Mouse (Mus musculus): ENCODE measurements at regions not wholly inside any gene's neighbourhood (a gene's known extent, or its start where the extent isn't known, plus 50 kb on each side); places are given as distances from the start of the nearest gene placed in this dataset.

DNA sequence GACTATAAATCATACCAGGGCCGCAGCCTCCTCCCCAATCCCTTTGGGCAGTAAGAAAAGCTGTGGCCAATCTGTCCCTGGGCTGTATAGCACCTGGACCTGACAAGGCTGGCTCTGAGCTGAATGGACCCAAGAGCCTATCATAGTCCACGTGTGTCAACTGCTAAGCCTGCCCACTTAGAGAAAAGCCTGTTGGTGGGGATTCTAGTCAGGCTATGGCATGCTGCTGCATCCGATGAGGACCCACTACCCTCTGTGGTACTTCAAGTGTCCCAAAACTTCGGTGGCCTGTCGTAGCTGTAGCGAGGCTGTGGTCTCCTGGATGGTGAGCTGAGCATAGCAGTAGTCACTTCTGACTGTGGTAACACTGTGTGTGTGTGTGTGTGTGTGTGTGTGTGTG is 57.4 kb upstream of the Ppara start:
- TF ChIP-seq POLR2A (IDR thresholded peaks at IDR 0.05; ENCODE audit: borderline replicate concordance, extremely low read depth, insufficient read depth, insufficient read length, poor library complexity, severe bottlenecking) (no peak), CTCF (IDR thresholded peaks at IDR 0.05; ENCODE audit: borderline replicate concordance, extremely low read depth, insufficient read depth, insufficient read length) (no peak)
- no peak for DNase-seq (ENCODE audit: low read depth)

DNA sequence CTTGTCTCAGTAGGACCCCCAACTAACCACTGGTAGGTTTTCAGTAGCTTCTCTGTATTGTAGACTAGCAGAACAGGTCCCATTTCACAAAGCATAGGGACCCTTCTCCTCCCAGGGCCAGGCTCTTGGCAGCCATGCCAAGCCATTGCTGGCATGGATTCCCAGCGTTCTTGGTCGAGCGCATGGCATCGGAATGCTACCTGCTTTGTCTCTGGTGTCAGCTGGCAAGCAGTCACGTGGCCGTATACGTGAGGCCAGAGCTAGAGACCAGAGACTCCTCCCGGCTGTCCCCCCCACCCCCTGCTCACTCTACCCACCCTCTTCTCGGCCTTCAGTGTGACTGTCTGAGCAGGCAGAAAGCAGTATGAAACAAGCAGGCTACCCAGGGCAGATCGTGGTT is 56.9 kb upstream of the Ppara start:
- peak; percentile 92 for DNase-seq (ENCODE audit: low read depth)
- TF ChIP-seq CTCF (IDR thresholded peaks at IDR 0.05; ENCODE audit: borderline replicate concordance, extremely low read depth, insufficient read depth, insufficient read length) (no peak), POLR2A (IDR thresholded peaks at IDR 0.05; ENCODE audit: borderline replicate concordance, extremely low read depth, insufficient read depth, insufficient read length, poor library complexity, severe bottlenecking) (no peak)

DNA sequence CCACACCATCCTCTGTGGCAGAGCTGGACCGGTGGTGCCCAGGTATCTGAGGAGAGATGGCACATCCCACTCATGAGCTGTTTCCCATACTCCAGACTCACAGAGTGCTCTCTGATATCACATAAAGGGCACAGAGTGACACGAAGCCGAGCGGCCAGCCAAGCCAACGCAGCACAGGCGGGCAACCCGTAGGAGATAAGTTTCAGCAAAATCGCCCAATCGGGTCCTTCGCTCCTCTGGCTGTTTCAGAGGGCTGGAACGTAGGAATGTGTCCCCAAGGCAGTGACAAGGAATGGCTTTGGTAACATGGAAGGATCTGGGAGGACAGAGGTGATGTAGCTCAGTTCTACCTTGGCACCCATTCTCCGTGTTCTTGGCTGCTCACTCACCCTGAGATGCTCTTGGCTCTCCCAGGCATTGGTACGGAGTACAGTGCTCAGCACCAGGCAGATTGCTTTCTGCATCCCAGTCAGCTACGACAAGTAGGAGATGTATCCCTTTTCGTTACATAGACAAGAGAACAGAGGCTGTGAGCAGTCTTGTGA is 56.4 kb upstream of the Ppara start:
- no peak for DNase-seq (ENCODE audit: low read depth)
- TF ChIP-seq POLR2A (IDR thresholded peaks at IDR 0.05; ENCODE audit: borderline replicate concordance, extremely low read depth, insufficient read depth, insufficient read length, poor library complexity, severe bottlenecking), result no peak
- no peak for TF ChIP-seq CTCF (IDR thresholded peaks at IDR 0.05; ENCODE audit: borderline replicate concordance, extremely low read depth, insufficient read depth, insufficient read length)

DNA sequence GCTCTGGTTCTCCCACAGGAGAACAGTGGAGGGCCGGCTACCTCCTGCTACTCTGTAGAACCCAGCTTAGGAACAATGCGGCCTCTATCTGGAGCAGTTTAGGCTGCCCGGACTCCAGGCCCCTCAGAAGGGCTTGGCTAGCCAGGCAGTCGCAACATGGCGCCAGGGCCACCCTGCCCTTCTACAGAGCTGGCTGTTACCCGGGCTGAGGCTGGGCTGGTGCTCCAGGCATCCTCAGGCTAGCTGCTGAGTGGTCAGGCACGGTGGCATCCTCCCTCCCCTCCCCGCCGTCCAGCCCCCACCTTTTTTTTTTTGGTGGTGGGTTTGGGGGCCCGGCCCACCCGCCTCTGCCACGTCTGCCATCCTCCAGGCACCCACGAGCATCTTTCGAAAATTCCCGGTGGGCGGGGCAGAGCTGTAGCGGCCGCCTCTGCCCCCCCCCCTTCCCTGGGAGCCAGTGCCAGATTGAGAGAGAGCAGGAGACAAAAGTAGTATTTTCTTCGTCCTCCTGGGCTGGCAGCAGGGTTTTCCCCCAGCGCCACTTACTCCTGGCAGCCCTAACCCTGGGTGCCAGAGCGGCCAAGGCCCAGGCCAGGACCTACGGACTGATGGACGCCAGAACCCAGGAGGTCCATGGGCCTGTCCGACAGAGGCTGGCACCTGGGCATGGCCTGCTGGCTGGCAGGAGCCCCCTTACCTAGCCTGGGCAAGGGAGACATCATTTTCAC is 55.6 kb upstream of the Ppara start:
- TF ChIP-seq POLR2A (IDR thresholded peaks at IDR 0.05; ENCODE audit: borderline replicate concordance, extremely low read depth, insufficient read depth, insufficient read length, poor library complexity, severe bottlenecking) (no peak), CTCF (IDR thresholded peaks at IDR 0.05; ENCODE audit: borderline replicate concordance, extremely low read depth, insufficient read depth, insufficient read length) (no peak)
- DNase-seq (ENCODE audit: low read depth), result peak; percentile 89

DNA sequence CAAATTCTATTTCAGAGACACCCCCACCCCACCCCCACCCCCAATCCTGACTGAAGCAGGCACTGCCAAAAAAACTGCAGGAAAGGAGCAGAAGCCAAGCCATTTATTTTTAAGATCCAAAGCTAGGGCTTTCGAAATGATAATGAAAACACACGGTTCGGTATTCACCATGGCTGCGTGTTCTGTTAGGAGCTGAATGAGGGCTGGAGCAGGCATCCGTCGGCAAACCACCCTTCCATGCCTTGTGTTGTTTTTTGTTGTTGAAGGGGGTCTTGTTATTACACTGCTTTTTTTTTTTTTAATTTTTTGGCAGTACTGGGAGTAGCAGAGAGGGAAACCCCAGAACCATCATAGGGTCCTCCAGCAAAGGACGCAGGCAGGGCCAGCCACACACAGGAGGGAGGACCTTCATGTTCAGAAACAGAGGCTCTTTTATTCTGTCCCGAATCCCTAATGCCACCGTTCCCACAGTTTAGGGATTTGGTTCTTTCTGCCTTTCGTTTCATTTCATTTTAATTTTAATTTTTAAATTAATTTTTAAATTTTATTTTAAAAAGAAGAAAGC is 54.8 kb upstream of the Ppara start:
- DNase-seq (ENCODE audit: low read depth), result peak; percentile 64
- TF ChIP-seq POLR2A (IDR thresholded peaks at IDR 0.05; ENCODE audit: borderline replicate concordance, extremely low read depth, insufficient read depth, insufficient read length, poor library complexity, severe bottlenecking), result no peak
- TF ChIP-seq CTCF (IDR thresholded peaks at IDR 0.05; ENCODE audit: borderline replicate concordance, extremely low read depth, insufficient read depth, insufficient read length), result no peak

DNA sequence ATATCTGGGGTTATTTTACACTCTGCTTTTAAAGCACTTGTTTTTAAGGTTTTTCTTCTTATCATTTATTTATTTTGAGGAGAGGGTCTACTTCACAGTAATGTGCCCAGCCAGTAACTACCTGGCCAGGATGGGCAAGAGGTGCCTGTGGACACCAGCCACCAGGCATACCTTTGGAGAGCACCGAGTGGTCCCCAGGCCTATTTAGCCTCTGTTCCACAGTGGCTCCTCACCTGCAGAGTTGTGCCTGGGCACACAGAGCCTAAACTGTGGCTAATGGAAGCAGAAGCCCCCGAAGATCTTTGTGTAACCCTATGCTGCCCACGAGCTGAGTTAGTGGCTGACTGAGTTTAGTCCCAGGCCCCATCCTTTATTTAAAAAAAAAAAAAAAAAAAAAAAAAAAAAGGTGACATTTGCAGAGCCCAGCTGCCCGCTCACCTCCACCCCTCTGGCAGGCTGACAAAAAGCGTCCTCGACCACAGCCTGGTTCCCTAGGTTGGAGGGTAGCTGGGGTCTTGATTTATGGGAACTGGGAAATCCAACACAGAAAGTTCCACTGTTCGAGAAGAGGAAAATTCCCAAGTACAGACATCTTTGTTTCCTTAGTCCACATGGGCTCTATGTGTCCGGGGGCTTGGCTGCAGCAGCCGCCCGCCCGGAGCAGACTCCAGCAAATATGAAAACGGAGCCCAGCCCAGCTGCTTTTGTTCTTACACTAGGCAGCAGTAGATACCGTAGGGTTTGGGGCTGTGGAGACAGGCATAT is 54.1 kb upstream of the Ppara start:
- TF ChIP-seq POLR2A (IDR thresholded peaks at IDR 0.05; ENCODE audit: borderline replicate concordance, extremely low read depth, insufficient read depth, insufficient read length, poor library complexity, severe bottlenecking), result no peak
- DNase-seq (ENCODE audit: low read depth), result peak; percentile 75

DNA sequence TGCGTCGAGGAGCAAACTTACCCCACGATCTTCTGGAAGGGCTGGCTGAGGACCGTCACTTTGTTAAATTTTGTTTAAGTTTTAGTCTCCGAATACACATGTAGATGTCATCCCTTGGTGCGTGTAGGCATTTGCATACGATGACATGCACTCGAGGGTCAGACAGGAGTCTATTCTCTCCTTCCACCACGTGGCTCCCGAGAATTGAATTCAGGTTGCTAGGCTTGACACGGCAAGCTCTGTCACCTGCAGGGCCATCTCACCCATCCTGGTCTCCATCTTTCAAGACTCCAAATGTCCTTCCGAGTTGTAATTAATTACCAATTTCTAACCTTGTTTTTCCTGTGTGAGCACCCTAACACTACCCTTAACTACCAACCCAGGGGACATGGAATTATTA is 52.7 kb upstream of the Ppara start:
- DNase-seq (ENCODE audit: low read depth), result no peak
- TF ChIP-seq POLR2A (IDR thresholded peaks at IDR 0.05; ENCODE audit: borderline replicate concordance, extremely low read depth, insufficient read depth, insufficient read length, poor library complexity, severe bottlenecking), result no peak
- no peak for TF ChIP-seq CTCF (IDR thresholded peaks at IDR 0.05; ENCODE audit: borderline replicate concordance, extremely low read depth, insufficient read depth, insufficient read length)

DNA sequence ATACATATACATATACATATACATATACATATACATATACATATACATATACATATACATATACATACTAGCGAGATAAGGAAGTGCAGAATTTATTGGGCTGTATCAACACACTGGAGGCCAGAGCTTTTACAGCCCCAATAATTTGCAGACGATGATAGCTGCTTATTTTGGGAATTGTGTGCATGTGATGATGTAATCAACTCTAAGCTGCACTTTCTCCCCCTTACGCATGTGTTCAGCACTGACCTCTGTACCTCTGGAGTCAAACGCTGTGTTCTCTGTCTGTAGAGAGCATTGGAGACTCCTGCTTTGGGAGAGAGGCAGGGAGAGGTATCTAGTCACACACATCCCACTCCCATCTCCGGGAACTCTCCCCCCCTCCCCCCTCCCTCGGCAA is 52.0 kb upstream of the Ppara start:
- DNase-seq (ENCODE audit: low read depth), result no peak
- TF ChIP-seq CTCF (IDR thresholded peaks at IDR 0.05; ENCODE audit: borderline replicate concordance, extremely low read depth, insufficient read depth, insufficient read length) (no peak), POLR2A (IDR thresholded peaks at IDR 0.05; ENCODE audit: borderline replicate concordance, extremely low read depth, insufficient read depth, insufficient read length, poor library complexity, severe bottlenecking) (no peak)

DNA sequence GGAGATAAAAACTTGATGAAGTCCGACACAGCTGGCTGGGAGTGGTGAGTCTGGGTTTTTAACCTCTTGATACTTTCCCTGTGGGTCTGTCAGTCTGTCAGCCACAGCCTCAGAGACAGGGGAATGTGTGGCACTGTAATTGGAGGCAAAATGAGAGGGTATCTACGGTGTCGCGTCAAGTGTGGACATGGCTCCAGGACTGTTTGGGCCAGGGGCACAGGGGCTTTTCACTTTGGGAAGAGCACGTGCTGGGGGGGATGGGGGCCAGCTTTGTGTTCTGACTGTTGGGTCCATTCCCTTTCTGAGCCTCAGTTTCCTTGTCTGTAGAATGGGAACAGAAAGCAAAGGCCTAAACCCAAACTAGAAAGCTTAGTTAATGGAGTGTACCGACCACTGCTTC is 51.5 kb upstream of the Ppara start:
- no peak for DNase-seq (ENCODE audit: low read depth)
- TF ChIP-seq POLR2A (IDR thresholded peaks at IDR 0.05; ENCODE audit: borderline replicate concordance, extremely low read depth, insufficient read depth, insufficient read length, poor library complexity, severe bottlenecking) (no peak), CTCF (IDR thresholded peaks at IDR 0.05; ENCODE audit: borderline replicate concordance, extremely low read depth, insufficient read depth, insufficient read length) (no peak)

DNA sequence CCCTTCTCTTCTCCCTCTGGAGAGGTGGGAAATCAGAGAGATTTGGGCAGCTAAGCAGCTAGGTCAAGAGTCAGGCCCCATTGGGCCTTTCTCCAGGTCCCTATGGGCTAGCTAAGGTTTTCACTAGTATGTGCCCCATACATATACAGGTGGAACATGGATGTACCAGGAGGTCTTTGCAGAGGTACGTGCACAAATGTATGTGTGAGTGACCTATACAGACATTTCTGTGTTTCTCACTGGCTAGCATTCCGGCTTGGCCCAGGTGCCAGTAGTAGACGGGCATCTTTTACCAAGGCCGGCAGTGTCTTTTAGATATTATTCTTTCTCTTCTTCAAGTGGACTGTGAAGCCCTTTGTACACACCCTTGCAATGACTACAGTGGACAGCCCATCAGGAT is 51.1 kb upstream of the Ppara start:
- TF ChIP-seq POLR2A (IDR thresholded peaks at IDR 0.05; ENCODE audit: borderline replicate concordance, extremely low read depth, insufficient read depth, insufficient read length, poor library complexity, severe bottlenecking) (no peak), CTCF (IDR thresholded peaks at IDR 0.05; ENCODE audit: borderline replicate concordance, extremely low read depth, insufficient read depth, insufficient read length) (no peak)
- DNase-seq (ENCODE audit: low read depth), result no peak

DNA sequence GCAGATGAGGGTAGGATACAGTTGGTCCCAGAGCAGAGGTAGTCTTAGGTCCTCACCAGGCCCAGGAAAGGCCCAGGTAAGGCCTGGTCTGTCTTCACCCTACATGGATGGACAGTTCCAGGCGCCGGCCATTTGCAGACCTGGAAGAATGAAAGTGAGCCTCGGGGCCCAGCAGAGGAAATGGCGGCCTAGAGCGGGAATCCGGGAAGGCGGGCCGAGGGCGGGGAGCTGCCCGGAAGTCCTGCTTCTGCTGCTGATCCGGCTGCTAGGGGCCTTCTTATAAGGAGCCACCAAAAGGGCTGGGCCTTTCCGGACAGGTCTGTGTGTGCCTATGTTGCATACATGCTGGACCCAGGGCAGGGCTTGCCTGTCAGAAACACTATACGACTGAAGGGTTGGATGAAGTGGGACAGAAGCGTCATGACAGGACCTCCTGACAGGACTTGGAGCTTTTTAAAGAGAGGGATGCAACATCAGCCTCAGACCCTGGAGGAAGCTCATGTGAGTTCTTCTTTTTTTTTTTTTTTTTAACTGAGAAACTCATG is 50.5 kb upstream of the Ppara start:
- TF ChIP-seq CTCF (IDR thresholded peaks at IDR 0.05; ENCODE audit: borderline replicate concordance, extremely low read depth, insufficient read depth, insufficient read length) (no peak), POLR2A (IDR thresholded peaks at IDR 0.05; ENCODE audit: borderline replicate concordance, extremely low read depth, insufficient read depth, insufficient read length, poor library complexity, severe bottlenecking) (no peak)

More for the DNA sequence above, 50.5 kb upstream of the Ppara start:
- DNase-seq (ENCODE audit: low read depth), result no peak
